Mouse (Mus musculus): ENCODE data around the gene Filip1.

Filip1 gene

DNA sequence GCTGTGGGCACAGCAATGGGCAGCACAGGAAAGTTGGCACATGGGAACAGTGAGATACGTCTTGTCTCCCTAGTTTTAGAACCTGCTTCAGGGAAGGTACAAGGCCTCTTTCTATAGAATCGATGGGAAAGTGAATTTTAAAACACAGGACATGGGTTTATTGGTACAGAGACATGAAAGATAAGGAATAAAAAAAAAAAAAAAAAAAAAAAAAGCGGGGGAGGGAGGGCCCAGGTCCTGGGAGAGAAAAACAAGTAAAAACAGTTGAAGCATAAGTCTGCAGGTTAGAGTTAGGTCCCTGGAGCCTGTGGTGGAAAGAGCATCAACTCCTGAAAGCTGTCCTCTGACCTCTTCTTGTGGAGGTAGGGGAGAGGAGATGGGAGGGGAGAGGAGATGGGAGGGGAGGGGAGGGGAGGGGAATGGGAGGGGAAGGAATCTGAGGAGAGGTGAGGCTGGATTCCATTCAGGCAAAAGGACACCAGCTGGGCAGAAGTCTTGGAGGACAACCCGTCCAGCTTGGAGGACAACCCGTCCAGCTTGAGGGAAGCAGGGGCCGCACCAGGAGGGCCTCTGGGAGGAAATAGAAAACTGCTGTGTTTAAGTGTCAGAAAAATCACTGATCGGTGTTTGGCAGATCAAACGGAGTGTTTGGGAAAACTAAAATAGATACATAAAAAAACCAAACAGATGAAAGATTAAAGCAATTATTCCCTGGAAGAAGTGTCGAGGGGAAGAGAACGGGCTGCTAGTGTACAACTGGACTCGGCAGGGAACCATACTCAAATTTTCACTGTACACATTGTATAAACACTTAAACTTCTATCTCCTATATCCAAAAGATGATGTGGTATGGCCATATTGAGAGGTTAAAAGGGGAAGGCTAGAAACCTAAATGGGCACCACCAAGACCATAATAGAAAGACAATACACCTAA is 201.4 kb downstream of the Filip1 start:
- in situ Hi-C loops (cut with MboI; ENCODE audit: low pct_unique_long_range_greater_than_20kb in 1 of 2, low sequenced_read_pairs in 2 of 2, unreplicated experiment in 1 of 2) = loop anchor here (10.0 to 25.0 kb wide), 2 partner anchors 184 to 201 kb away; partner anchors contain the start of gene Filip1 (in 1 of the 2)

DNA sequence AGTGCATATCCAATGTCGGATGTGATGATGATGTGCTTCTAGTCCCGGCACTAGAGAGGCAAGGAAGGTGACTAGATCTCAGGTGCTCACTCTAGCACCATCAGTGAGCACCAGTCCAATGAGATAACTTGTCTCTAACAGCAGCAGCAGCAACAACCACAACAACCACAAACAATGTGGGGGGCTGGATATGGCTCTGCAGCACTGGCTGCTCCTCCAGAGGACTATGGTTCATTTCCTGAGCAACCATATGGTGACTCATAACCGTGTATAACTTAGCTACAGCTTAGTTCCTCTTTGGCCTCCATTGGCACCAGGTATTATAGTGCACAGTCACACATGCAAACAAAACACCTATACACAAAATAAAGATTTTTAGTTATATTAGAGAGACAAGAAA is 202.1 kb downstream of the Filip1 start:
- in situ Hi-C loops (cut with MboI; ENCODE audit: low pct_unique_long_range_greater_than_20kb in 1 of 2, low sequenced_read_pairs in 2 of 2, unreplicated experiment in 1 of 2) = loop anchor here (10.0 to 25.0 kb wide), 2 partner anchors 184 to 202 kb away; partner anchors contain the start of gene Filip1 (in 1 of the 2)

DNA sequence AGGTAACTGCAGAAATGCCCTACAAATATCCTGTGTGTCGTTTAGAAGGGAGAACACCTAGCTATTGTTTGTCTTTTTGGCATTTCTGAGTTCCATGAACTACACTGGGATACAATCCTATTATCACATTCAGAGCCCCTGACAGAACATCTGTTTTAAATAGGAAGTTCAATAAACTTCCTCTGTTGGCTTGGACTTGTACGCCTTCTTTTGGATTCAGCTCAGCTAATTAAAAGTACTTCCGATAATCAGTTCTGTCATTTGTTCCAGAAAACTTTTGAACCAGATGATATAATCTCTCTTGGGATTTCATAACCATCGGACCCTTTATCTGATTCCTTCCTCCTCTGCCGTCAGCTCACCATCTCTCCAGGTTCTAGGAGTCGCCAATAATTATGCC is 203.2 kb downstream of the Filip1 start:
- in situ Hi-C loops (cut with MboI; ENCODE audit: low pct_unique_long_range_greater_than_20kb in 1 of 2, low sequenced_read_pairs in 2 of 2, unreplicated experiment in 1 of 2) = loop anchor here in 1 of 2 experiments (25.0 kb wide), 1 partner anchor 203 kb away; the partner anchor contains the start of gene Filip1

DNA sequence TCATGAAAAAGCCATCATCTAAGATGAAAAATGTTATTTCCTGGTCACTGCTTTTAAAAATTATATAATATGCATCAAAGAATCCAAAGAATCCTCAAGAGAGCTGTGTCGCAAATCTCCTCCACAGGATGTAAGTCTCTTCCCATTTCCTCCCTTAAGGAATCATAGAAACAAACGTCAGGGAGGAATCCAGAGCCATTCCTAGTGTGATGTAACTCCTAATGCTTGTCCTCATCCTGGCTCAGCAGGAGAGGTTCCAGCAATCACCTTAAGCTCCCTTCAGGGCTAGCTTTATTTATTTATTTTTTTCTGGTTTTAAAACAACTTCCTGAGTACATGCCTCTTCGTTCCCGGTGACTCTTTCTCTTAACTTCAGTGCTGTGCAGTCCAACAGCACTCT is 205.5 kb downstream of the Filip1 start:
- in situ Hi-C loops (cut with MboI; ENCODE audit: low pct_unique_long_range_greater_than_20kb in 1 of 2, low sequenced_read_pairs in 2 of 2, unreplicated experiment in 1 of 2) = loop anchor here in 1 of 2 experiments (25.0 kb wide), 1 partner anchor 205 kb away; the partner anchor contains the start of gene Filip1

- in situ Hi-C loops (cut with MboI; ENCODE audit: low pct_unique_long_range_greater_than_20kb in 1 of 2, low sequenced_read_pairs in 2 of 2, unreplicated experiment in 1 of 2) = loop anchor here in 1 of 2 experiments (25.0 kb wide), 1 partner anchor 206 kb away; the partner anchor contains the start of gene Filip1
Measured at GRCm38 (mm10) chr9:79806317-79807075, 206.2 kb downstream of the Filip1 start.

- in situ Hi-C loops (cut with MboI; ENCODE audit: low pct_unique_long_range_greater_than_20kb in 1 of 2, low sequenced_read_pairs in 2 of 2, unreplicated experiment in 1 of 2) = loop anchor here in 1 of 2 experiments (25.0 kb wide), 1 partner anchor 207 kb away; the partner anchor contains the start of gene Filip1
Measured at GRCm38 (mm10) chr9:79805426-79805825, 207.2 kb downstream of the Filip1 start.

- in situ Hi-C loops (cut with MboI; ENCODE audit: low pct_unique_long_range_greater_than_20kb in 1 of 2, low sequenced_read_pairs in 2 of 2, unreplicated experiment in 1 of 2) = no loop called here
Measured at GRCm38 (mm10) chr9:79796461-79797135, 216.1 kb downstream of the Filip1 start.

DNA sequence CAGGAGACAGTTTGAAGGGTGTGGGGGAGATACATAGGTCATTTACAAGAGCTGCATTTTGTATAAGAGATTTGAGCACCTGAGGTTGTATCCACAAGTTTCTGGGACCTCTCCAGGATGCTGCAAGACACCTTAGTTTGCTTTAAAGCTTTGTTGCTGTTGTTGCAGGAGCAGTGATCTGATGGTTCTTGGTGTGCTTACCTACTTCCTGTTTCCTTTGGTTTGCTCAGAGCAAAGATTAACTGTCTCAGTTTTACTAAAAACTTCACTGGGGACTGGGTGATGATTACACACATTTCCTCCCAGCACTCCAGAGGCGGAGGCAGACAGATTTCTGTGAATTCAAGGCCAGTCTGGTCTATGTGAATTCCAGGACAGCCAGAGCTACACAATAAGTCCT is 217.6 kb downstream of the Filip1 start:
- in situ Hi-C loops (cut with MboI; ENCODE audit: low pct_unique_long_range_greater_than_20kb in 1 of 2, low sequenced_read_pairs in 2 of 2, unreplicated experiment in 1 of 2) = no loop called here

DNA sequence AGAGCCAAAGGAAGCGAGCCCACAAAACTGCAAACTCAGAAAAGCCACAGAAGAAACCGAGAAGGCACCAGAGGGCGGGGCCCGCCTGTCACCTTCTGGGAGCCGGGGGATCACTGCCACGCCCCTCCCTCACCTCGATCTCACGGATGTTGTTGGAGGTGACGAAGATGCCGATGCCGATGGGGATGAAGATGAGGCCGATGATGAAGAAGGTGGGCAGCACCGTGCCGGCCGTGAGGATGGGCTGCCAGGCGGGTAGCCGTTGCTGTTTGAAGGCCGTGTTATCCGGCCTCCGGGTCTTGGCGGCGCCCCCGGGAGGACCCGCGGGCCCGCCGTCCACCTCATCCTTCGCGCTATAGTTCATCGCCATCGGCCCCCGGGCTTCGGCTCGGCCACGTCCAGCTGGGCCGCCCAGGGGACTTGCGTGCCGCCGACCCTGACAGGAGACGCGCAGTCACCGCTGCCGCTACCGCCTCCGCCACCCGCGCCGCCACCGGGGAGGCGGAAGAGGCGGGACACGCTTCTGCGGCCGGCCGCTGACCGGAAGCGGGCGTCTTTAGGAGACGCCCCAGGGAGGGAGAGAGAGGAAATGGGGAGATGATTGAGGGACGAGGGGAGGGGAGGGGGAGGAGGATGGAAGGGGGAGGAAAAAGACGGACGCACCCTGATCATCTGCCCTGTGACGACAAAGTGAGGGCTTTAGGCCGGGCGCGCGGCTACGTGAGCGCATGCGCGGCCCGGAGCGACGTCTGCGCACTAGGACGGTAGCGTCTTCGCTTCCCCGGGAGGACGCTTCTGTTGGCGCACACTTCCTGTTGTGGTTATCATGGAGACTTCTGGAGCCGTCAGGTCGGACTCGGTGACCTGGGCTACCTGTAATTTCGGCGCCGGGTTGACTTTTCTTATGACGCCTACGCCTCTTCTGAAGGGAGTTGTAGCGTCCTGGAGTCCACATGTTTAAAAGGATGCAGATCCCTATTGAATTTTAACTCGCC is 219.5 kb downstream of the Filip1 start, which contains the start of gene Tmem30a:
Gene Tmem30a, minus strand, starts transcription at position 667 of the 995 bp plus-strand sequence.
- in situ Hi-C loops (cut with MboI; ENCODE audit: low pct_unique_long_range_greater_than_20kb in 1 of 2, low sequenced_read_pairs in 2 of 2, unreplicated experiment in 1 of 2) = no loop called here

DNA sequence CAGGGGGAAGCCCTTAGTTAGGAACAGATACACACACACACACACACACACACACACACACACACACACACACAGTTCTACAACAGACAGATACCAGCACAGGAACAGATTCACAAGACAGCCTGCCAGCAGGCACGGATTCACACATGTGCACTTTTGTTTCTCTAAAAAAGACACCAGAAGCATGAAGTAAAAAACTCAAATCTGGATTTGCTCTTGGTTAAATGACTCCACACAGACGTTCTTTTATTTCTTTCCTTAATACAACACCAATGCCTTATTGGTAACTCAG is 226.9 kb downstream of the Filip1 start:
- in situ Hi-C loops (cut with MboI; ENCODE audit: low pct_unique_long_range_greater_than_20kb in 1 of 2, low sequenced_read_pairs in 2 of 2, unreplicated experiment in 1 of 2) = no loop called here

DNA sequence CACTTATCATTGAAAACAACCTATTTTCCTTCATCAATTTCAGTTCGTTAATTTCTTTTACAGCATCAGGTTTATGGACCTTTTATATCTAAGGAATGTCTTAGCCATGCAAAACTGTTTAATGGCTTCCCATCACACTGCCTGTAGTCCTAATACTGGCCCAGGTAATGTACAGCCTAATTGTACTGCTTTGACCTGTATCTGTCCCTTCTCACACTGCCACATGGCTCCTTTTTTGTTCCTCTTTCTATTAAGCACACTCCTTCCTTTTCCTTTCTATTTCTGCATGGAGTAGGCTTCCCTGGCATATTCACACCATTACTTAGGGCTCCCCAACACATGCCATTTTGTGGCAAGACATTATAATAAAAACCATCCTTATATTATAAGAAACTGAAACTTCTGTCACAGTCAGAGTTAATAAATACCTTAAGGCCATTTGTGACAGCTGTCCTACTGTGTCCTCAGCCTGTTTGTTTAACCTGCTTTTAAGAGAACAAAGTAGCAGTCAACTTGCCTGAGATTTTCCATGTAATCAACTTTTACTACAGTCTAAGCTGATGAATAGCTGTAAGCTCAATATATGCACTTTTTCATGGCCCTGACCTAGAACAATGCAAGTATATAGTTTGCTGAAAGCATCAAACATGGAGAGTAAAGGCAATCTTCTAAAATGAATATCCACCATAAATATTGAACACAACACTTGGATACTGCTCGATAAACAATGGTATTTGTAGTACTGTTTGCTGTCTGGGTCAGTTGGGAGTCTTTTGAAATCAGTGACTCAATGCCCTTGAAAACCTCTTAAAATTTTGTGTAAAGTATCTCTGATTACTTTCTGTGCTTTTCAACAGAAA is 227.5 kb downstream of the Filip1 start:
- in situ Hi-C loops (cut with MboI; ENCODE audit: low pct_unique_long_range_greater_than_20kb in 1 of 2, low sequenced_read_pairs in 2 of 2, unreplicated experiment in 1 of 2) = no loop called here

GRCm38 (mm10) chr9:79784439-79784838 is 228.2 kb downstream of the Filip1 start:
- in situ Hi-C loops (cut with MboI; ENCODE audit: low pct_unique_long_range_greater_than_20kb in 1 of 2, low sequenced_read_pairs in 2 of 2, unreplicated experiment in 1 of 2) = no loop called here

DNA sequence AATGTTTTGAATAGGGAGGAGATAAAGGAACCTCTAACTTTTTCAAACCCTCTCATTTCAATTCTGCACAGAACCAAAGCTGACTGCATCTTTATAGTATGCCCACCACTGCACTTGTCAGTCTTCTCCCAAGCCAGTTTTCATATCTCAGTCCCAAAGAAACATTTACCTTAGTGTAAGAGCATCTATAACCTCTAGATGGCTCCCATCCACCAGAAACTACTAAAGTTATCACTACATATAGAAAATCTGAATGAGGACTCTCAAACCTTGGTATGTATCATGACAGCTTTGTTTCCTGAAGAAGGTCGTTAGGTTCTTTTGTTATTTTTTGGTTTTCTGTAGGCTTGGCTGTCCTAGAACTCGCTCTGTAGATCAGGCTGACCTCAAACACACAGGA is 233.3 kb downstream of the Filip1 start:
- in situ Hi-C loops (cut with MboI; ENCODE audit: low pct_unique_long_range_greater_than_20kb in 1 of 2, low sequenced_read_pairs in 2 of 2, unreplicated experiment in 1 of 2) = no loop called here

- in situ Hi-C loops (cut with MboI; ENCODE audit: low pct_unique_long_range_greater_than_20kb in 1 of 2, low sequenced_read_pairs in 2 of 2, unreplicated experiment in 1 of 2) = no loop called here
Measured at GRCm38 (mm10) chr9:79766991-79767545, 245.6 kb downstream of the Filip1 start.

DNA sequence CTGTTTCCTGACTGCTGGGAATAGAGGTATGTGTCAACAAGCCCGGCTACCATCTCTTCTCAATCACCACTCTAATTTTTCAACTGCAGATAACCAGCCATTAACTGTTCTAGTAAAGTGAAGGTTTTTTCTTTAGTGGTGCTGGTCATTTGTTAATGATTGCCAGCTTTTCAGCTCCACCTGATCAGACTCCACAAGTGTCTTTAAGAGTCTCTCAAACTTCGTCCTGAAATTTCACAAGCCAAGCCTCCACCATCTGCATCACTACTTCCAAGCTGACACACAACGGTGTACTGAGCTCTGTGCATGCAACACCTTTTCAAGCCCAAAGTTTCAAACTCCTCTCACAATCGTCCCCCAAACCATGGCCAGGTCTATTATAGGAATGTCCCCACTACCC is 247.3 kb downstream of the Filip1 start:
- in situ Hi-C loops (cut with MboI; ENCODE audit: low pct_unique_long_range_greater_than_20kb in 1 of 2, low sequenced_read_pairs in 2 of 2, unreplicated experiment in 1 of 2) = no loop called here
